Mouse (Mus musculus) forebrain, embryonic 15.5 days (tissue): ENCODE data around the gene Vstm4. TPM values are rescaled to one million over a fixed set of nuclear protein-coding genes. Genes with fewer than 3 reads are reported as not detected.

Experiments
- ATAC-seq: fragments of 200-750 bp; cut with Nextera tagmentation; replicated peaks from 2 replicates; pipeline ENCODE4 v1.8.0; 2017; ENCODE audit warnings: mild to moderate bottlenecking, moderate TSS enrichment, moderate library complexity
- H3K27ac ChIP-seq: fragments of 300-500 bp; sonication (generic); replicated peaks from 2 replicates; pipeline ENCODE4 v1.5.1; 2015; ENCODE audit warnings: mild to moderate bottlenecking, inconsistent platforms
- H3K27me3 ChIP-seq: fragments of 300-500 bp; sonication (generic); 2 replicates; pipeline ENCODE4 v1.6.1; 2015; ENCODE audit warnings: inconsistent platforms
- H3K36me3 ChIP-seq: fragments of 300-500 bp; sonication (generic); 2 replicates; pipeline ENCODE4 v1.6.1; 2015; ENCODE audit warnings: mild to moderate bottlenecking, inconsistent platforms
- H3K4me1 ChIP-seq: fragments of 300-500 bp; sonication (generic); 2 replicates; pipeline ENCODE4 v1.6.1; 2015; ENCODE audit warnings: inconsistent platforms
- H3K4me2 ChIP-seq: fragments of 300-500 bp; sonication (generic); replicated peaks from 2 replicates; pipeline ENCODE4 v1.6.1; 2015; ENCODE audit warnings: mild to moderate bottlenecking, inconsistent platforms
- H3K4me3 ChIP-seq: fragments of 300-500 bp; sonication (generic); 2 replicates; pipeline ENCODE4 v1.5.1; 2015; ENCODE audit warnings: mild to moderate bottlenecking, inconsistent platforms
- H3K9ac ChIP-seq: fragments of 300-500 bp; sonication (generic); replicated peaks from 2 replicates; pipeline ENCODE4 v1.6.1; 2015; ENCODE audit warnings: mild to moderate bottlenecking, inconsistent platforms
- H3K9me3 ChIP-seq: fragments of 300-500 bp; sonication (generic); 2 replicates; pipeline ENCODE4 v1.6.1; 2016; ENCODE audit warnings: inconsistent platforms
- WGBS: fragments of 180-500 bp; shearing (Covaris S2); methylation state at CpG from one replicate; pipeline ENCODE4 v1.1.7; 2015; ENCODE audit warnings: mixed read lengths; 5-methylcytosine and 5-hydroxymethylcytosine counted together
- polyA plus RNA-seq: library from polyadenylated mRNA; unstranded; fragments of >200 nt; fragmentation: Nextera tagmentation; extraction: Ambion mirVana; gene quantifications from 2 replicates; pipeline ENCODE4 v1.2.1, GENCODE M21; 2015

Gene Vstm4
- polyA plus RNA-seq, 1 experiment from 2014 or later = 7.1 TPM

DNA sequence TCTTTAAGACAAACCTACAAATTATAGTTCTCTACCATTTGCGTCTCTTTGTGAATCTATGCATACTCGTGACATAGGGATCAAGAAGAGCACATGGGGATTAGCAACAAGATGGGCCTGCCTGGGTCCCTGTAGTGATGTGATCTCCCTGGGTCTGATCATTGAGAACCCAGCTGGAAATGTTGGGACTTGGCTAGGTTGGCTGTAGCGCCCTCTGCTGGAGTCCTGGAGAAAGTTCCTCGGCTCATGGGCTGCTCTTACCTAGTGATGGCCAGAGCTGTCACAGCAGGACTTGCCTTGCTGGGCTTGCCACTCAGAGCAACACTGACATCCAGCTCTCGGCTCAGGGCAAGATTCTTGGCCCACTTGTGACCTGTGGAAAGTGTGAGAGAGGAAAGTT lies 103.9 kb downstream of the Vstm4 start:
- Histone ChIP-seq H3K27ac (no peak overlapping the region), H3K9ac (no peak overlapping the region), H3K4me2 (no peak overlapping the region), H3K9me3 (no peaks in the 10 kb centered on the region), H3K4me3 (no peak overlapping the region), H3K27me3 (no peaks in the 10 kb centered on the region), H3K4me1 (peaks cover 5% of the 10 kb centered on the region; the same call in 1 of the 2 replicates), H3K36me3 (no peaks in the 10 kb centered on the region)
- ATAC-seq = no peak
- WGBS = 35% methylated on average over 5 of the region's 5 CpGs

DNA sequence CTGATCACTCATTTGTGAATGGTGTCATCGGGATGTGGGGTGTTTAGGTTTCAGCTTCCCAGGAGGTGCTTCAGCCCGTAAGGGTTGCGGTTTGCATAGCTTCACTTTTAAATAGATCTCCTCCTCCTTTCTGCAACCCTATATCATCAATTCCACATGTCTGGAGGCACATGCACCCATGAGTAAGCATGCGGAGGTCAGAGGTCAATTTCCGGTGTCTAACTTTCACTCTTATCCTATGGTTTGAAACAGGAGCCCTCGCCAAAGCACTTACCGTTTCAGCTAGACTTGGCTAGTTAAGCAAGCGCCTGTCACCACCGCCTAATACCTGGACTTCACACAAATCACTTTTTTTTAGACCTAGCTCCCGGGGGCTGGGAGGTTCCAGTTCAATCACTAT lies 108.2 kb downstream of the Vstm4 start:
- Histone ChIP-seq H3K27ac (no peak overlapping the region), H3K9me3 (no peaks in the 10 kb centered on the region), H3K27me3 (no peaks in the 10 kb centered on the region), H3K4me1 (no peaks in the 10 kb centered on the region), H3K4me2 (no peak overlapping the region), H3K4me3 (no peak overlapping the region), H3K36me3 (no peaks in the 10 kb centered on the region), H3K9ac (no peak overlapping the region)
- WGBS = 88% methylated on average over 10 of the region's 10 CpGs
- ATAC-seq = no peak

DNA sequence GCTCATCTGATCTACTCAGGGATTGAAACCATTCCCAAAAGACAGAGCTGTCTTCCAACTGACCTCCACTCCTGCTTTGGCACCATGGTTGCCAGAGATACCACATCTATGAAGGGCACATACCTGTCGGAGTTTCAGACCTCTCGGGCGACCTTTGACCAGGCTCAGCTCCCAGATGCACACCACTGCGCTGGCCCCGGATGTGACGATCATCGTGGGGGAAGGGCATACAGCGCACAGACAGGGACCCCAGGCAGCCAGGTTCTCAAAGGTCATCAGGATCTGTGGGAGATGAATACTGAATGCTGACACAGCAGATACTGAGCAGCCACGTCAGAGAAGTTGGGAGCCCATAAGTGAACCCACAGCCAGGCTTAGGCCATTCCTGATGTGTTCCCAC lies 114.1 kb downstream of the Vstm4 start:
- no peaks in the 10 kb centered on the region for H3K36me3 ChIP-seq
- H3K4me1 ChIP-seq = no peaks in the 10 kb centered on the region
- ATAC-seq = no peak
- WGBS = 76% methylated on average over 9 of the region's 9 CpGs
- H3K27ac ChIP-seq = no peak overlapping the region
- H3K9ac ChIP-seq = no peak overlapping the region
- H3K9me3 ChIP-seq = no peaks in the 10 kb centered on the region
- no peak overlapping the region for H3K4me3 ChIP-seq
- no peaks in the 10 kb centered on the region for H3K27me3 ChIP-seq
- no peak overlapping the region for H3K4me2 ChIP-seq

DNA sequence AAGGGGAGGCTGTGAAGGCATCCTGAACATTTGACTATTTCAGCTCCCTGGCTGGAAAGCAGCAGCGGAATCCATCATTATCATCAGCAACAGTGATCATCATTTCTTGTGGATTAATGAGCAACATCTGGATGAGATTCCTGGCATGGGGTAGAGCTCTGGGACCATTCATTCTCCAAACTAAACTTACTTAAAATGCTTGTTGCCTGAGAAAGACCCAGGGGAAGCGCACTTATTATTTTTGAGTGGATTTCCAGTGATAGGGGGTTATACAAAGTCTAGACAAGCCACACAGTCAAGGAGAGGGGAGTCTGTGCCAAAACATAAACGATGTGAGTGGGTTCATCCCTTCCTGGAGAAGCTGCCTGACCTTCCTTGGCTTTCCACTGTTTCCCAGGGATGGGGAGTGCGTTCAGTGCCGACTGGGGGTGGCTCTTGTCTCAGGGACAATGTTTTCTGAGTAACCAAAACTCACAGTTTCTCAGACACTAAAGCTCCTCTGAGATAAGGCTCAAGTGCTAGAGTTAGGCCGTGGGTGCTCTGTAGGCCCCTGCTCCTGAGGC lies 127.7 kb downstream of the Vstm4 start:
- H3K9me3 ChIP-seq = no peaks in the 10 kb centered on the region
- ATAC-seq = no peak
- WGBS = 78% methylated on average over 6 of the region's 6 CpGs

DNA sequence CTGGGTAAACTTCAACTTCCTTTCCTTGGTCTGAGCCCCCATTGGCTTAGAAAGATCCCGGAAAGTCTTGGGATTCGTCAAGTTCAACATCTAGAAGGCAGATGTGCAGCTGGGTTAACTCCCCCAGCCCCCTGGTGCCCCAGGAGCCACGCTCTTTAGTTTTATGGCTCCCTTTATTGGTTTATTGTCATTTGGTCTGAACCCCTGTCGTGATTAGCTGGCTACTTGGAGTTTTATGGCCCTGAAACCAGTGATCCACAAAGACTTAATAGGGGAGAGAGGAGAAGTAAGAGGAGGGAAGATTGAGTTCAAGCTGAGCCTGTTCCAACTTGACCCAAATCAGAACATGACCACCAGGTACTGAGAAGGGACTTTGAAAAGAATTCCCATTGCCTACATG lies 130.1 kb downstream of the Vstm4 start:
- H3K4me3 ChIP-seq = no peak overlapping the region
- H3K9me3 ChIP-seq = no peaks in the 10 kb centered on the region
- H3K27ac ChIP-seq = no peak overlapping the region
- H3K27me3 ChIP-seq = no peaks in the 10 kb centered on the region
- no peaks in the 10 kb centered on the region for H3K4me1 ChIP-seq
- H3K4me2 ChIP-seq = no peak overlapping the region
- H3K36me3 ChIP-seq = no peaks in the 10 kb centered on the region
- WGBS = 61% methylated on average over 4 of the region's 4 CpGs
- no peak for ATAC-seq
- H3K9ac ChIP-seq = no peak overlapping the region

More for the DNA sequence above, 127.7 kb downstream of the Vstm4 start:
- no peaks in the 10 kb centered on the region for H3K36me3 ChIP-seq
- no peak overlapping the region for H3K9ac ChIP-seq
- no peak overlapping the region for H3K4me2 ChIP-seq
- H3K27ac ChIP-seq = no peak overlapping the region
- H3K4me3 ChIP-seq = no peak overlapping the region
- no peaks in the 10 kb centered on the region for H3K4me1 ChIP-seq
- no peaks in the 10 kb centered on the region for H3K27me3 ChIP-seq

Other genes starting within 250 kb of the Vstm4 start
- gene 3425401B19Rik, start 171.5 kb upstream of the Vstm4 start, polyA plus RNA-seq = not detected in 2 replicates
- gene Tmem273, start 70.8 kb upstream of the Vstm4 start, polyA plus RNA-seq = 0.56 and 0.64 TPM in 2 replicates
- gene Fam170b, start 22.8 kb upstream of the Vstm4 start, polyA plus RNA-seq = not detected in 2 replicates
- gene Lrrc18, start 134.6 kb downstream of the Vstm4 start, polyA plus RNA-seq = 0.17 TPM in 1 of 2 replicates, not detected in the other